Mouse (Mus musculus) embryonic fibroblast, embryonic 13.5 days (primary cell): ENCODE measurements around the gene Pex7.

Experiments used
- CTCF ChIP-seq: IDR thresholded peaks from 2 replicates; pipeline ENCODE4 v1.5.1; 2011; ENCODE audit warnings: mild to moderate bottlenecking, control low read depth, low read length, moderate library complexity, borderline replicate concordance; ENCODE audit not compliant: insufficient read depth
- POLR2A ChIP-seq: IDR thresholded peaks from 2 replicates; pipeline ENCODE4 v1.6.1; 2011; ENCODE audit warnings: low read depth, mild to moderate bottlenecking, control low read depth, low read length, moderate library complexity

GRCm38 (mm10) chr10:19877257-19877656, 30.2 kb downstream of the Pex7 start:
- TF ChIP-seq CTCF (no peak), POLR2A (no peak)
